Mouse (Mus musculus) neutrophil, adult 5-6 weeks (primary cell): Measurements from ENCODE around the gene Pgam2. TPM values are rescaled to one million over a fixed set of nuclear protein-coding genes. Genes with fewer than 3 reads are reported as not detected.

Experiments used
- ATAC-seq: fragments of 151-379, 151-347 bp; 2 replicates; pipeline ENCODE4 v1.8.0; 2017; ENCODE audit warnings: mild to moderate bottlenecking, moderate TSS enrichment; ENCODE audit not compliant: insufficient number of reproducible peaks, poor library complexity, low FRiP score, severe bottlenecking; ENCODE audit errors: extremely low read depth
- total RNA-seq: library from RNA; stranded (forward); fragments of 200-1000 nt; gene quantifications from 2 replicates; pipeline ENCODE4 v1.2.3, GENCODE M21; 2017

Pgam2 gene
- 1.3 TPM in 1 of 2 replicates, not detected in the other for total RNA-seq

DNA sequence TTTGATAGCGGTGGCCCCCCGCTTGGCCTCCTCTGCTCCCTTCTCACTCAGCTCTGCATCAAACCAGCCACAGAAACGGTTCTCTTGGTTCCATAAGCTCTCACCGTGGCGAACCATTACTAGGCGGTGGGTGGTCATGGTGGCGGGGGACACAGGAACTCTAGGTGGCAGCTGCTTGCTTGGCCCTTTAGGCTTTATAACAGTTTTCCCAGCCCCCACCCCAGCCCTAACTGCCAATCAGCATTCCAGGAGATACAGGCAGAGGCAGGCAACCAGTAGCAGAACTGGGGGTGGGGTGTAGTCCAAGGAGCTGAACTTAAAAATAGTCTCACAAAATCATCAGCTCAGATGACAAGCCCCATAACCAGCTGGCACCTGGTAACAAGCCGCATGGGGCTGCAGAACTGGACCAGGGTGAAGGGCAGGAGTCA lies at the start of gene Pgam2:
TSS of gene Pgam2 (minus strand) at position 183 of the 431 bp plus-strand sequence.
- ATAC-seq = no peak

DNA sequence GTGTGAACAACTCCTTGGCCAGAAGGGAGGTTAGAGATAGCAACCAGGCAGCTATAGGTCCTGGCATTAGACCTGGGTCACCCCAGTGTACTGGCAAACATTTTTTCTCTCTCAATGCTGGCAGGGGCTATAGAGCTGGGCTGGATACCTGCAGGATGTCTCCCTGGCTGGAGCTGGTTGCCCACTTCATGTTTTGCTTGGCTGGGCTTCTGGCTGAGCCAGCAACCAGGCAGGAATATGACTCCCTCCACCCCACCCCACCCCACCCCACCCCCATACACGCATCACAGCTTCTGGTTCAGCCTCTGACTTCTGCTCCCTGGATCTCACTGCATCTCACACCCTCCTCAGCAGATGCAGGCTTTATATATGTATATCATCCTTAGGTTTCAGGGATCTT lies 48.8 kb upstream of the Pgam2 start:
- no peak for ATAC-seq

DNA sequence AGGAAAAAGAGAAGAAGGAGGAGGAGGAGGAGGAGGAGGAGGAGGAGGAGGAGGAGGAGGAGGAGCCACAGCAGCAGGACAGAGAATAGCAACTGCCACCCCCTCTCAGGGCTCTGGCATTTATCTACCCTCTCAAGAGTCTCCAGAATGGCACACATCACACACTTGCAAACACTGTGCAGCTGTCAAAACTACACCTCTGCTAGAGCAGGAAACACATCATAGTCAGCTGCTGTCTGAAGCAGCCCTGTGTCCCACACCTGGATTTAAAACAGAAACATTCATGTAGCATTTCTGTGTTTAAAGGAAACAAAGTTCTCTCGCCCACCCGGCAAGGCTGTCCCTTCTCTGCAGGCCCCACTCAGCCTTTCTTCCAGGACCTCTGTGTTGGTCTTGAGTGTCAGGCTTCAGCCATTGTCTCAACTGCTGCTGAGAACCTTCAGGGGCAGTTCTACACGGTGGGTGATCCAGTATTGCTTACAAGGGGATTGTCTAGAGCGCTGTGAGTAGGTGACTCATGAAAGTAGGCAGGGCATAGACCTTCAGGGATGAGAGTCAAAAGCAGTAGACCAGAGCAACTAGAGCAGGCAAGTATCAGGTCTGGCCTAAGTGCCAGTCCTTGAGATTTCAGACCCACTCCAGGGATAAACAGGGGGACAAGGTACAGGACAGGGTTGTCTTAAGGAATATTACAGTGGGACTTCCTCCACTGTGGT lies 47.6 kb upstream of the Pgam2 start:
- no peak for ATAC-seq

DNA sequence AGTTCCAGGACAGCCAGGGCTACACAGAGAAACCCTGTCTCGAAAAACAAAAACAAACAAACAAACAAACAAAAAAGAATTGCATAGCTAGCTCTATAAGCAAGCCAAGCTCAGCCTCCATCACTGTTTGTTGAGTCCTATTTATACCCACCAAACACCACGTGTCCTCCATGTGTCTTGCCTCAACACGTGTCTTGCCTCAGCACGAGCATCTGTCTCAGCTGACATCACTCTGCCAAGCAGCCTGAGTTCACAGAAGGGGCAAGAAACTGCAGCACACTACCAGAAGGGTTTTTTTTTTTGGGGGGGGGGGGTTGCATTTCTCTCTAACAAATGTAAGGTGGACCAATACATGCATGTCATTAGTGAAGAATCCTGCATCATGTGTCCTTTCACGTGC lies 46.9 kb upstream of the Pgam2 start:
- ATAC-seq = no peak

DNA sequence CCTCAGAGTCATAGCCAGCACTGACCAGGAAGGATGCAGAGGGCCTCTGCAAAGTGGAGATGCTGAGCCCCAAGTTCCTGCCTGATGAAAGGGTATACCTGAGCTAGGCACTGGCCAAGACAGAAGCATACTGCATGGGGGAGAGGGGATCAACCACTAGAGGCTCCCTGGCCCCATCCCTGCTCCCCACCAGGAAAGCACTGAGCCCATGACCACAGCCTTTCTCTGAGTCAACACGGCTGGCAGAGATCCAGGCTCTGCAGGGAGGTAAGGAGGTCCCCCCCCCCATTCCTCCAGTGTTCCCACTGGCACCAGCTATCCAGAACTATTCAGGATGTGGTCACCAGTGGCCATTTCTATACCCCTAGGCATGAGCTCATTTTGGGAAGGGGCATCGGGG lies 45.8 kb upstream of the Pgam2 start:
- no peak for ATAC-seq

DNA sequence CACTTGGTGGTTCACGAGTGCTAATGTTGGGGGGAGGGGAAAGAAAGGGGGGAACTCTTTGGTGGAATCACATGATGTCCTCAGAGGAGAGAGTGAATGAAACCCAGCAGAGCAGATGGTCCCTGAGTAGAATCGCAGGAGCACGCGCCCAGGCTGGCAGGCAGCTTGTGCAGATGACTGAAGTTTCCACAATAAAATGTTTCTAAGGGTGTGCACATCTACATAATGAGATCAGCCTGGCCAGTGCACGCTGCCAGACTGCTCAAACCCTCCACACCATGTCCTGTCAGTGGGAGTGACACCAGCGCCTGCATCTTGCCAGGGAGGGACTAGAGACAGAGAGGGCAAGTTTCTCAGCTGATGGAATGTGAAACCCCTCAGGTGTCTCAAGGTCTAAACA lies 45.2 kb upstream of the Pgam2 start:
- no peak for ATAC-seq

DNA sequence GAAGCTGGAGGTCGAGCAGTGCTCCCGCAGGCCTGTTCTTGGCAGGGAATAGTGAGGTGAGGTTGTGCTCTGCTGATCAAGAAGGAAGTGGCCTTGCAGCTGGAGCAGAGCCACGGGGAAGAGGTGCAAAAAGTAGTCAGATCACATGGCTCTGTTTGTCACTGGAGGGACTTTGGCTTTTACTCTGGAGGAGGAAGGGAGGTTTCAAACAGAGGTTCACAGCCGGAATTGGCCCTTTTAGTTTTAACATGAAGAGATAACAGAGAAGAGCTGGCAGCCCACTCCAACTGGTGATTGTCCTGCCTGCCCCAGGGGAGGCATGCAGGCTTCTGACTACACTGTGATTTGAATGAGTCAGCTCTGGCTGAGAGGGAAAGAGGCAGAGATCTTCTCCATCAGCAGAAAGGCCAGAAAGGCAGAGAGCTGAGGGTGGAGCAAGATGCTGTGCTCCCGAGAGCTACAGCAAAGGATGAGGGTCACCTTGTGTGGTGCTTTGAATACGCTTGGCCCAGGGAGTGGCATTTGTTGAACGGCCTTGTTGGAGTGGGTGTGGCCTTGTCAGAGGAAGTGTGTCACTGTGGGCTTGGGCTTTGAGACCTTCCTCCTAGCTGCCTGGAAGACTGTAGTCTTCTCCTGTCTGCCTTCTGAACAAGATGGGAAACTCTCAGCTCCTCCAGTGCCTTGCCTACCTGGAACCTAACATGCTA lies 43.3 kb upstream of the Pgam2 start:
- no peak for ATAC-seq

DNA sequence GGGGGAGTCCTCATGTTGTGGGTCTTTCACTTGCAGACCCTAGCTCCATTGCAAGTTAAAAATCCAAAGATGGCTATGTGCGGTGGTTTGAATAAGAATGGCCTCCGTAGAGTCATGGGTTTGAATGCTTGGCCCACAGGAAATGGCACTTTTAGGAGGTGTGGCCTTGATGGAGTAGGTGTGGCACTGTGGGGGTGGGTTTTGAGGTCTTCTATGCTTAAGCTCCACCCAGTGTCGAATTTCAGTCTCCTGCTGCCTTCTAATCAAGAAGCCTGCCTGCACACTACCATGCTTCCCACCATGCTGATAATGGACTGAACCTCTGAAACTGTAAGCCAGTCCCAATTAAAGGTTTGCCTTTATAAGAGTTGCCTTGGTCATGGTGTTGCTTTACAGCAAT lies 39.6 kb upstream of the Pgam2 start:
- ATAC-seq = no peak

DNA sequence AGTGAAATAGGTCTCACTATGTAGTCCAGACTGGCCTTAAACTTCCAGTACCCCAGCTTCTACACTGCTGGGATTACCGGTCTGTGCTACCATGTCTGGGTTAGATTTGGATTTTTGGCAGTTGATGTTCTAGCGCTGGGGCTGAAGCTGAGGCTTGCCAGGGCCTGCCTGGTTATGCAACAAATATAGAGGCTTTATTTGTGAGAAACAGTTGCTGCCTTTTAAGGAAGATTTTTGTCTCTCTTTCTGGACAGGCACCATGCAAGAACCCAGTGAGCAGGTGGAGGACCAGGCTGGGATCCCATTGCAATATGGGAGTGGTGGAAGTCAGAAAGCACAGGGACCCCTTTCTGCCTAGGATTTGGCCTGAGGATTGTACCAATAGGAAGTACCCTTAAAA lies 38.2 kb upstream of the Pgam2 start:
- ATAC-seq = no peak

DNA sequence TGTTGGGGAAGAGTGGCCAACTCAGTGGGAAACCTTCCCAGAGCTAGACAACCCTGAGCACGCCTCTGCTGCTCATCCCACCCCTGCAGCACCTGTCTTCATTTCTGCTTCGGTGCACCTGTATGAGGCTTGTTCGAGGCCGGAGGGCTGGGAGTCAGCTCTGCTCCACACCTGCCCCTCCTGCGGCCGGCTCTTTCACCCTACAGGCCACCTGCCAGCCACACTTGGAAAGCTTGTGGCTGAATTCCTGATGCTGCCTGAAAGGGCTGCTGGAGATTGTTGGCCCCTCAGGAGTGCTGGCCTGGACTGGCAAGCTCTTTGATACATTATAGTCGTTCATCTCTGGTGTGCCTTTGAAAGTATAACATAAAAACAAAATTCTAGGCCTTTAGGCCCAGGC lies 36.8 kb upstream of the Pgam2 start:
- no peak for ATAC-seq

DNA sequence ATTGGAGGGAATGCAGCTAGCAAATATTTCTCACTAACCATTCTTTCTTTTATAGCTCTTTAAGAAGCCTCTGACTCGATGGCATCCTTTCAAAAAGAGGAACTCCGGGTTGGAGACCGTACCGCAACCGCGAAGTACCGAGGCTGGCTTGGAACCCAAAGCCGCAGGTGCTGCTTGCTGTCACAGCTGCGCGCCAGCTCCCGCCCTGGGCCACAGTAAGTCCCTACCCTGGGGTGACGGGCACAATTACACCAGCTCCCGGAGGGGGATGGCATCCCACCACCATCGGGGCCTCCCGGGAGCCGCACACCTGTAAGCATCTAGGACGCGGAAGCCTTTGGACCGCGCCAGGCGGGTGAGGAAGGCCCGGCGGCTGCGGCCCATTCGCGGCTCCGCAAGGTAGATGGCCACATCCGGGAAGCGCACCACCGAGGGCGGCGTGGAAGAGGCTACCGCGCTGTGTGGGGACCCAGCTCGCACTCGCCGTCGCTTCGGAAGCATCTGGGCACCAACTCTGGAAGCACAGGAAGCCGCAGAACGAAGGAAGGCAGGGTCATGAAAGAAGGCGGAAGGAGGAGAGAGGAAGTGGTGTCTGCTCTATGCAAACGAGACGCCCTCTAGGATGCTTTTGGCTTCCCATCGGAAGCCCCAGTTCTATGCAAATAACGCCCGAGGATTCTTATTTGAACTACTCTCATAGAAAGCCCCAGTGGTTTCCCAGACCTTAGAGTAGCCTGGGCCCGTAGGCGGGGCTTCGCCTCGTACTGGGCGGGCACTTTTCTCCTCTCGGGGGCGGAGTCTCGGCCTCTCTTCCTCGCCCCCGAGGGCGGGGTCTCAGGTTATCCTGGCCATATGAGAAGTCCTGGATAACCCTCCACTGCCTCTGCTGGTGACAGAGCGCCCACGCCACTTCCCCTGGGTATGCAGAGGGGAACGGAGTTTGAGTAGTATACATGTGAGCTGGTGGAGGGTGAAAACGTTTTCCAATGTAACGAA lies 34.0 kb upstream of the Pgam2 start, which contains the start of gene Polm:
TSS of gene Polm (minus strand) at position 766 of the 996 bp plus-strand sequence.
- ATAC-seq = peak; percentile 77

DNA sequence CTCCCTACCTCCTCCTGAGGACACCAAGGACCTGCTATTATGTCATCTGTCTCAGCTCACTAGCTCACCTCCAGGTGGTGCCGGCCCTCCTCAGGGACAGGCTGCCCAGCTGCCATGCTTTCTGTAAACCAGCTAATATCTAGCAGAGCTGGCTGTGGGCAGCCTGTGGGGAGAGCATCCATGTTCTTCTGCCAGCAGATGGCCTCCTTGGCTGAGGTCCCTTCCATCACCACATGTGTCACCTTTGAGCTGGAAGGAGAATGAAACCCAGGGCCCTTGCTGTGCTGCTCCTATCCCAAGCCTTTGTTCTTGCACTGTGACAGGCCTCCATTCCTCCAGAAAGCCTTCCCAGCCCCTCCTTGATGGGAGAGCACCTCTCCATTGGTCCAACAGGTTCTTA lies 32.6 kb upstream of the Pgam2 start:
- ATAC-seq = no peak

DNA sequence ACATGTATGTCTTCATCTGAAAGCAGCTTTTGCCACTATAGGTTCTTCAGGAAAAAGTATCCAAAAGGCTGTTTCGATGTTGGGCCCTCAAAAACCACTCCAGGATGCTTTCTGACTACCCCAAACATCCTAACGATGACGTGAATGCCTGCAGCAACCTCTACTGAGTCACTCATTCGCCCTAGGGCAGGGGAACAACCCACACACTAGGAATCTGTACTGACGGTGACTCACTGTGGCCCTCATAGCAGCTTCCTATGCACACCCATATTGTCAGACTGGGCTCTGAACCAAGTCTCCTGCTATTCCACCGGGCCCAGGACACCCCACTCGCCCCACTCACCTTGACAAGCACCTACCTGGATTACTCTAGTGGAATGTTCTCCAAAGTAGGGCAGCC lies 31.5 kb upstream of the Pgam2 start:
- ATAC-seq = no peak

DNA sequence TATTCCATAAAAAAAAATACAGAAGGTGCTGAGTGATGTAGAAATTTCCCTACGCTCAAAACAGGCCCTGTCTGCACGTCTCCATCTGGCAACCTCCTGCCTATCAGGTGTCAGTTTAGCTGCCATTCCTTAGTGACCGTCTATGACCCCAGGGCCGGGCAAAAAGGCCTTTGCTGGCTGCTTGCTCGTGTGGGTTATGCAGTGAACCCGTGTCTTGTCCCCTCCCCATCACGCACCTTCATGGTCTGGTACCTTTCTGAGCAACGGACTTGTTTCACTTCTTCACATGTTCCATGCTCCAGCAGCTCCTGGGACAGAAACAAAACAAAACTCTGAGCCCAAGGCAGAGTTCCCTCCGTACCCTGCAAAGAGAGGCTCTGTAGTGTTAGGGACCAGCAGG lies 31.0 kb upstream of the Pgam2 start:
- no peak for ATAC-seq

DNA sequence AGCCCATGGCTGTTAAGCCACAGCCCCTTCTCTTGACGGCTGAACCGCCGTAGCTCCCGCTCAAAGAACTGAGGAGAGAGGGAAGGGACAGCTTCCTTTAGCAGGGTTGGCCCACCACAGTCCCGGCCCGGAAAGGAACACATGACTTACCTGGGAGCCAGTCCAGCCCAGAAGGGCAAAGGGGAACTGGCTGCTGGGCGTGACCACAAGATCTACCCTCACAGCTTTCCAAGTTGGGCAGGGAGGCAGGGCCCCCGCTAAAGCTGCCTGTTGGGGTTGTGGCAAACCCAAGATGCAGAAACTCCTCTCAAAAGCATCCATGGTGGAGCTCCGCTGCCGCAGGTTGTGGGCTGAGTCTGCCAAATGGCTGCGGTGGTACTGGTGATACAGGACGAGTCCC lies 25.8 kb upstream of the Pgam2 start:
- ATAC-seq = 0 out of 2 replicates have a peak, but pooled peaks have one; percentile 18

DNA sequence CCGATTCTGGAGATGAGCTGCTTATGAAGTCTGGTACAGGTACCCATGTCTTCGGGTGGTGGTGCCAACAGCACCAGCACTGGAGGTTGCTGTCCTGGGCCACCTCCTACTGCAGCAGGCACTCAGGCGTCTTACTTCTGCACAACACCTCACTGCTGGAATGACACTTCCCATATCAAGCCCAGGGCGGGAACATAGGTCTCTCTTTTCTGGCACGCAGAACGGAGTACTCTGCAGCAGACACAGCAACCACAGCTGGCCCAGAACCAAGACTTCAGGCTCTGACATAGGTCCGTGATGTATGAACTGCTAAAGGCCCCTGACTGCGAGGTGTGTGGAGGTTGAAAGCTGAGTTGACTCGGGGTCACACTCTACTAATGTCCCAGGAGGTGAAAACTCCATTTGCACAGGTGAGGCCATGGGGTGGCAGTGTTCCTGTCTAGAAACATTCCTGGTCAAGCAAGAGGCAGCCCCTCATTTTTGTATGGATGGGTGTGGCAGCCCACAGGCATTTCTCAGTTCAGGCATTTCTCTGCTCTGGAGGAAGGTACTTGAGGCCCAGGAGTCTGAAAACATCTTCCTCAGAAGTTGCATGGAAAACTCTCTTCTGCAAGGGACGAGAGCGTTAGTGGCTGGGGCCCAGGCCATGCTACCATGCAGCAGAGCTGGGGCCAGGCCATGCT lies 25.1 kb upstream of the Pgam2 start:
- no peak for ATAC-seq

DNA sequence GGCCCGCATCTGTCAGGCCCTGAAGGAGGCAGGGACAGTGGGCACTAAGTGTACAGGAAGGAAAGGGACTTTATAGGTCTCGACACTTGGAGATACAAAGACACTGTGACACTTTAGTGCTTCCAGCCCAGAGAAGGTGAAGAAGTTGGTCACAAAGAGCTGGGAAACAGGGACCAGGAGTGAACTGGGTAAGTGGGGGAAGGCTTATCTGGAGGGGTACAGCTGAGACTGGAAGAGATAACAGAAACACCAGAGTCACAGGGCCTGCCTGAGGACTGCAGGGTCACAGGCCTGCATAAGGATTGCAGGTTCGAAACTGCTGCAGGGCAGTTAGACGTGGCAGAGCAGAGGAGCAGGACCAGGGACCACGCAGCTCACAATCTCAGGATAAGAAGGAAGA lies 24.4 kb upstream of the Pgam2 start:
- ATAC-seq = no peak

DNA sequence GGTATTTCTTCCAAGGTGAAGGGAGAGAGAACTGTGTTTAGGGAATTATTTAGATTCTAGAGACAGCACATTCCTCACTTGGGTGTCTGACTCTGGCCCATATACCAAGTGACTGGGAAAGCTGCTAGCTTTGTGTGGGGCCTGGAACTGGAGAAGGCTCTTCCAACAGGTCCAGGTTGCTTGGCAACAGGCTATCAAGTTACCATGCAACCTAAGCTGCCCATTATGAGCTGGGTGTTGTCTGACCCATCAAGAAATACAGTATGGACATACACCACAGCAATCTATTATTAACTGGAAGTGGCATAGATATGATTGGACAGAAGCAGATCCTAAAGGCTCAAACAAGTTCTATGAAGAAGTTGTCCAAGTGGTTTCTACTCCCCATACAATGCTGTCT lies 21.9 kb upstream of the Pgam2 start:
- ATAC-seq = no peak

DNA sequence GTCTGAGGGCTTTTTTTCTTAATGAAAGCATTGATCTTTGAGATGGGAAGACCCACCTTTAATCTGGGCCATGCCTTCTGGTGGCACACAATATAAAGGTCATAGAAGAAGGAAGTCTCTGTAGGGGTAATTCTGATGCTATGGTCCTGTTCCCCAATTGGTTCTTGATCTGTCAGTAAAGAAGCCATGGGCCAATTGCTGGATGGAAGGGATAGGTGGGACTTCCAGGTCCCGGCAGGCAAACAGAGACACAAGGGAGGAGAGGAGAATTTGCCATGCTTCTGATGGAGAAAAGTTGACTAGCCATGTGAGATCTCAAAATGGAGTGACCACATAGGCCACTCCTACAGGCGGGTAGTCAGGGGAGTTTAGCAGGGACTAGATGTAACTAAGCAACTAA lies 15.7 kb upstream of the Pgam2 start:
- ATAC-seq = no peak
